Mouse (Mus musculus) kidney, postnatal 0 days (tissue): Measurements from ENCODE around the gene Arhgef19. TPM values are rescaled to one million over a fixed set of nuclear protein-coding genes. Genes with fewer than 3 reads are reported as not detected.
A peak's percentile ranks its signal among the peaks of the same experiment; 100 is the strongest.

ENCODE experiments used
- ATAC-seq: fragments of 200-750 bp; cut with Nextera tagmentation; replicated peaks from 2 replicates; pipeline ENCODE4 v1.8.0; 2017; ENCODE audit warnings: low read depth, moderate number of reproducible peaks, moderate TSS enrichment, moderate library complexity; ENCODE audit not compliant: low FRiP score
- DNase-seq: peaks from one replicate; pipeline ENCODE4 v3.0.0-alpha.2; 2016; ENCODE audit warnings: low spot score
- H3K27ac ChIP-seq: fragments of 300-500 bp; sonication (generic); 2 replicates; pipeline ENCODE4 v1.5.1; 2014; ENCODE audit warnings: mild to moderate bottlenecking
- H3K27me3 ChIP-seq: fragments of 300-500 bp; sonication (generic); 2 replicates; pipeline ENCODE4 v1.6.1; 2014; ENCODE audit warnings: low read length, mixed read lengths; ENCODE audit not compliant: insufficient read depth
- H3K36me3 ChIP-seq: fragments of 300-500 bp; sonication (generic); 2 replicates; pipeline ENCODE4 v1.6.1; 2014; ENCODE audit warnings: low read length, mixed read lengths; ENCODE audit not compliant: insufficient read depth
- H3K4me1 ChIP-seq: fragments of 300-500 bp; sonication (generic); replicated peaks from 2 replicates; pipeline ENCODE4 v1.6.1; 2014; ENCODE audit warnings: antibody characterized with exemption, low read length, mixed read lengths; ENCODE audit not compliant: insufficient read depth
- H3K4me2 ChIP-seq: fragments of 300-500 bp; sonication (generic); 2 replicates; pipeline ENCODE4 v1.6.1; 2014; ENCODE audit warnings: mild to moderate bottlenecking, low read length, moderate library complexity, mixed read lengths
- H3K4me3 ChIP-seq: fragments of 300-500 bp; sonication (generic); replicated peaks from 2 replicates; pipeline ENCODE4 v1.5.1; 2014; ENCODE audit warnings: low read depth, low read length
- H3K9ac ChIP-seq: fragments of 300-500 bp; sonication (generic); 2 replicates; pipeline ENCODE4 v1.6.1; 2014; ENCODE audit warnings: low read depth, low read length
- H3K9me3 ChIP-seq: fragments of 300-500 bp; sonication (generic); replicated peaks from 2 replicates; pipeline ENCODE4 v1.6.1; 2016; ENCODE audit warnings: low read length, inconsistent platforms, mixed read lengths
- CTCF ChIP-seq: IDR thresholded peaks from 2 replicates; pipeline ENCODE4 v1.5.1; 2016; ENCODE audit warnings: antibody characterized with exemption, low read depth, mild to moderate bottlenecking, moderate library complexity
- WGBS: fragments of 180-500 bp; shearing (Covaris S2); extraction: QIAGEN DNeasy Blood & Tissue Kit; methylation state at CpG from one replicate; pipeline ENCODE4 v1.1.7; 2014; 5-methylcytosine and 5-hydroxymethylcytosine counted together
- polyA plus RNA-seq: library from polyadenylated mRNA; unstranded; fragments of >200 nt; fragmentation: Nextera tagmentation; extraction: Ambion mirVana; gene quantifications from 2 replicates; pipeline ENCODE4 v1.2.1, GENCODE M21; 2015

The Arhgef19 gene
- polyA plus RNA-seq, 1 experiment from 2014 or later = 5.7 TPM

DNA sequence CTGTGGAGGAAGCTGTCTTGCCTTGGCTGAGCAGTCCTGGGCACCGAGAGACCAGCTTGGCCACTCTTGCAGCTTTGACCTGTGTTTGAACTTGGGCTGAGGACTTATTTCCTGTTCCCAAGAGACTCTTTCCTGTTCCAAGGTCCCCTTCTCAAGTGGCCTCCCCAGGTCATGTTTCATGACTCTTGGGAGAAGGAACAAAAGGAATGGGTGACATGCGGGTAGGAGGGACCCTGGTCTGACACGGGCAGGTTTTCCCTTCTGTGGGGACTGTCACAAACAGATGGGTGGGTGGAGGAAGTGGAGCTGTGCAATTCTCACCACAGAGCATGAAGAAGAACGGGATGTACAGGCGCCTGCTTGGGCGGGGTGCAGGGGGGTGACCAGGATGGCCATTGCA lies 32.4 kb downstream of the Arhgef19 start:
- Histone ChIP-seq H3K36me3 (no peaks in the 10 kb centered on the region), H3K9me3 (no peaks in the 10 kb centered on the region), H3K4me1 (peaks cover 8% of the 10 kb centered on the region; the same call in 1 of the 2 replicates), H3K27me3 (no peaks in the 10 kb centered on the region), H3K4me2 (no peak overlapping the region), H3K9ac (no peak overlapping the region), H3K4me3 (no peak overlapping the region), H3K27ac (0 out of 2 replicates have a peak overlapping the region, but pooled peaks have one; percentile 51)
- DNase-seq (peak; percentile 53), ATAC-seq (0 out of 2 replicates have a peak, but pooled peaks have one; percentile 3)
- TF ChIP-seq CTCF = no peak
- WGBS = 50% methylated on average over 6 of the region's 6 CpGs

DNA sequence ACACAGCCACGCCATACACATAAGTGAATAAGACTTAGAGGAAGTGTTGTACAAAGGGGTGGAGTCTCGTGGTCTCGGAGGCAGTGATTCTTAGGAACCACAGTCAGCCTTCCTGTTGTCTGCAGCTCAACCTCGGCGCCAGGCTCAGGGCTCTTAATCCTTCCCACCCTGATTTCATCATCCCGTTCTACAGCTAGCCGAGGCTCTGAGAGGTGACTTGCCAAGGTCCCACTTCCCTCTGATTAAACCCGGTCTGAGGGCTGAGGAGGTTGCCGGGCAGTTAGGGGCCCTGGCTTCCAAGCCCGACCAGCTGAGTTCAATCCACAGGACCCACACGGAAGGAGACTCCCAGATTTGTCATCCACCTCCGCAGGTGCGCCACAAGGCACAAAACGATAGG lies 33.6 kb downstream of the Arhgef19 start:
- Histone ChIP-seq H3K27ac (peak overlapping the region; percentile 38; the same call in 1 of the 2 replicates), H3K36me3 (no peaks in the 10 kb centered on the region), H3K9ac (no peak overlapping the region), H3K9me3 (no peaks in the 10 kb centered on the region), H3K4me2 (peak overlapping the region; percentile 44), H3K27me3 (no peaks in the 10 kb centered on the region), H3K4me3 (no peak overlapping the region), H3K4me1 (peaks cover 12% of the 10 kb centered on the region)
- no peak for ATAC-seq
- TF ChIP-seq CTCF = no peak
- DNase-seq = peak; percentile 66
- WGBS = 18% methylated on average over 14 of the region's 14 CpGs

DNA sequence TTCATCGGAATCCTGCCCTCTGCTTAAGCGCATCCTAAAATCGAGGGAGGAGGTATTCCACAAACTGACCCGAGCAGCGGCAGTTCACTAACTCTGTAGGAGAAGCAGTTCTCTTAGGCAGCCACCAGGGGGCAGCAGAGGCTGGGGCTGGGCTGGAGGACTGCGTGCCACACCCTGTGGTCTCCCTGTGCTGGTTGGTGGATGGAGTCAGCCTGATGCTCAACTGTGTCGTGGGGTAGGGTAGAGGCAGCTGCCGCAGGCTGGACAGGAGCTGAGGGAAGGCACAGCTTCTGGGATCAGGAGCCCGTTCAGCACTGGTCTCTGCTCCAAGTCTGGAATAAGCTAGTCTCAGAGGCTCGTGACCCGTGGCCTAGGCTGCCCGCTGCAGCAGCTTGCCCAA lies 34.0 kb downstream of the Arhgef19 start:
- peak; percentile 55 for ATAC-seq
- Histone ChIP-seq H3K9ac (no peak overlapping the region), H3K27ac (no peak overlapping the region; the same call in 1 of the 2 replicates), H3K9me3 (no peaks in the 10 kb centered on the region), H3K4me1 (peaks cover 15% of the 10 kb centered on the region), H3K4me2 (peak overlapping the region; percentile 44), H3K27me3 (no peaks in the 10 kb centered on the region), H3K36me3 (no peaks in the 10 kb centered on the region), H3K4me3 (no peak overlapping the region)
- 22% methylated on average over 12 of the region's 12 CpGs for WGBS
- DNase-seq = peak; percentile 94
- peak; percentile 100 for TF ChIP-seq CTCF

DNA sequence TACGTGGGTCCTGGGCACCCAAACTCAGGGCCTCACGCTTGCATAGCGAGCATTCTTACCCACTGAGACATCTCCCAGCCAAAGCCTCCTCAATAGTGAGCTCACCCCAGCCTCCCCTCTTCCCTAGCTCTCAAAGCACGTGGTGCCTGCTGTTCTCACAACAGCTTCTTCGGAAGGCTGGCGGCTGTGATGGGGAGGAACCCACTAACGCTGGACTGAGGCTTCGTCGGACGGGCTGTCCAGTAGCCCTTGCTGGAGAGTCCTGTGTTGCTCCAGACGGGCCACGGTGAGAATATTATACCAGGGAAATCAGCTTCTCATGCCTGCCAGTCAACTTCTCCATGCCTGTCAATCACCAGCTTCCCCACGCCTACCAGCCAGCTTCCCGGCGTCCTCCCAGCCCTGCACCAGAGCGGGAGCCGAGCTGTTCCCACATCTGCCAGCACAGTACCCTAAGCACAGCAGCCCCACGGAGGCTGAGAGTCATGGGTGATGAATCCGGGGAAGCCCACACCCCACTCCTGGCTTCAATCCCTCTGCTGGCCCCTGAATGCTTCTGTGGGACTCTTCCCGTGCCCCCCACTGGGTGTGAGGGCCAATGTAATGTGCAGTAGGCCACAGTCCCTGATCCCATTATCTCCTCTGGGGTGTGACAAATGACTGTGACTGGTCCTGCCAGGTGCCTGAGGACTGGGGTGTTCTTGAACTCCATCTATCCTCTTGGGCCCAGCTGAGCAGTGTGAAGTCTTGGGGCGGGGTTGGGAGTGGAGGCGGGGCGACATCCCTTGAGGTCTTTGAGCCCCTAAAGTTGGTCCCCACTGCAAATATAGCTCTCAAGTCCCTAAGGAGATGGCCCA lies 35.4 kb downstream of the Arhgef19 start:
- Histone ChIP-seq H3K27me3 (no peaks in the 10 kb centered on the region), H3K36me3 (no peaks in the 10 kb centered on the region), H3K9ac (no peak overlapping the region), H3K9me3 (no peaks in the 10 kb centered on the region), H3K27ac (no peak overlapping the region), H3K4me2 (no peak overlapping the region), H3K4me3 (no peak overlapping the region), H3K4me1 (peaks cover 24% of the 10 kb centered on the region)
- 54% methylated on average over 23 of the region's 23 CpGs for WGBS
- DNase-seq = no peak
- no peak for TF ChIP-seq CTCF
- ATAC-seq = no peak

GRCm38 (mm10) chr4:141277157-141277556 lies 37.9 kb downstream of the Arhgef19 start:
- no peak overlapping the region for H3K9ac ChIP-seq
- peaks cover 29% of the 10 kb centered on the region for H3K4me1 ChIP-seq
- H3K27ac ChIP-seq = peak overlapping the region; percentile 89
- H3K9me3 ChIP-seq = no peaks in the 10 kb centered on the region
- no peak for DNase-seq
- 81% methylated on average over 8 of the region's 8 CpGs for WGBS
- H3K4me2 ChIP-seq = no peak overlapping the region
- ATAC-seq = no peak
- H3K36me3 ChIP-seq = no peaks in the 10 kb centered on the region
- H3K4me3 ChIP-seq = no peak overlapping the region
- no peak for TF ChIP-seq CTCF
- H3K27me3 ChIP-seq = no peaks in the 10 kb centered on the region

DNA sequence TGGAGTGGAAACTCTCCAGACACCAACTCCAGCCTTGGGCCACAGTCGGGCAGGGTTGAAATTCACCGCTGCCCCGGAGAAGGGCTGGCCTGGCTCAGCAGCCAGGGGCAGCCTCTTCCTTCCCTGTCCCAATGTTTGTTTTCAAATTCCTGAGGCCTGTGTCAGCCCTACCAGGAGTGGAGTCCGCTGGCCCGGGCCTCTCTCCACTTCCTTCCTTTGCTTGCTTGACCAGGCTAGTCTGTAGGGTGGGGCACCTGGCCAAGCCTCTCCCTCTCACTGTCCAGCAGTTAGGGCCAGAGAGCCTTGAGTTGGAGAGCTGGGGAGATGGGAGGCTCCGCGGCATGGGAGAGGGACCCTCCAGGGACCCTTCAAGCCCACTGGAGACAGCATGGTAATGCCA lies 38.9 kb downstream of the Arhgef19 start:
- H3K4me2 ChIP-seq = peak overlapping the region; percentile 10
- ATAC-seq = peak; percentile 74
- peak; percentile 48; the same call in 1 of the 2 replicates for TF ChIP-seq CTCF
- H3K9ac ChIP-seq = 0 out of 2 replicates have a peak overlapping the region, but pooled peaks have one; percentile 13
- H3K4me3 ChIP-seq = no peak overlapping the region
- H3K27me3 ChIP-seq = no peaks in the 10 kb centered on the region
- DNase-seq = peak; percentile 93
- whole genome bisulfite sequencing = 8% methylated on average over 7 of the region's 7 CpGs
- peak overlapping the region; percentile 89 for H3K27ac ChIP-seq
- H3K4me1 ChIP-seq = peaks cover 28% of the 10 kb centered on the region
- H3K36me3 ChIP-seq = no peaks in the 10 kb centered on the region
- no peaks in the 10 kb centered on the region for H3K9me3 ChIP-seq
